Mouse (Mus musculus): ENCODE measurements around the gene Celsr1.

DNA sequence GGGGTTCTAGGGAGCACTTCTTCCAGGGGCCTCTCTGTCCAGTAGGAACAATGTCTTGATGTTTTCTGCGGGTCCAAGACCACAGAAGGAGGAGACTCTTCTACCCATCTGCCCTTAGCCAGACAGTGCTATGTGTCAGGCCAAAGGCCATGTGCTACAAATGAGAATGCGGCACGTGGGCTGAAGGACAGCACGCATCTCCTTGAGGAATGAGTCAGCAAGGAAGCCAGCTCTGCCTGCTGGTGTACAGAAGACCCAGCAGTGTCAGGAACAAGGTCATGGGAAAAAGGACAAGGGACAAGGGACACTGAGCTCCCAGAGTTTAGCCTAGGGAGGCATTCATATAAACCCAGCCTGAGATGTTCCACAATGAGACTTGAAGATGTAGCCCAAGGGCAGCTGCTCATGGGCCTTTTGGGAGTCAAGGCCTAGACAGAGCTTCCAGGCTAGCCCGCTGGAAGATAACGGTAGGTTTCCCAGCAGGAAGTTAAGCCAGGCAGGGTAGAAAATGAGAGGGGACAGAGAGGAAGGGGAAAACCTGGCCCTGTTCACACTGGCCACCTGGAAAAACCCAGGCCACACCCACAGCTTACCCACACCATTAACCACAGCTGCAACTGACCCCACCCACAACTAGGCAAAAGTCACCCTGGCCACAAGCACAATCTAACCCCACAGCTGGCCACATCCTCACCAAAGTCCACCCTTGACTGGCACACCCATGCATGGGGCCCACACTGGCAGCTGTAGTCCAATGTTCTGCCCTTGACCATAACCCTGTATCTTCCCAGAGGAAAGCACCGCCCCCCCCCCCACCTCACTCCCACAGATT, 124.7 kb downstream of the Celsr1 start:
- TF ChIP-seq CTCF (IDR thresholded peaks at IDR 0.05; ENCODE audit: low read depth) (no peak), EP300 (IDR thresholded peaks at IDR 0.05; ENCODE audit: low read depth) (no peak)

Measured in heart, postnatal 0 days (tissue).